Mouse (Mus musculus) lung, embryonic 14.5 days (tissue): ENCODE results near the gene Srd5a1. TPM values are rescaled to one million over a fixed set of nuclear protein-coding genes. Genes with fewer than 3 reads are reported as not detected.
A peak's percentile ranks its signal among the peaks of the same experiment; 100 is the strongest.

ENCODE experiments used
- ATAC-seq: fragments of 200-750 bp; cut with Nextera tagmentation; 2 replicates; pipeline ENCODE4 v1.8.0; 2017; ENCODE audit warnings: mild to moderate bottlenecking, moderate TSS enrichment, moderate library complexity; ENCODE audit not compliant: insufficient read depth
- DNase-seq: peaks from one replicate; pipeline ENCODE4 v3.0.0-alpha.2; 2015
- H3K27ac ChIP-seq: fragments of 300-500 bp; sonication (generic); 2 replicates; pipeline ENCODE4 v1.5.1; 2014; ENCODE audit warnings: low read depth, mild to moderate bottlenecking, moderate library complexity
- H3K27me3 ChIP-seq: fragments of 300-500 bp; sonication (generic); 2 replicates; pipeline ENCODE4 v1.6.1; 2014; ENCODE audit warnings: low read length, control low read depth; ENCODE audit not compliant: insufficient read depth
- H3K36me3 ChIP-seq: fragments of 300-500 bp; sonication (generic); 2 replicates; pipeline ENCODE4 v1.6.1; 2014; ENCODE audit warnings: control low read depth; ENCODE audit not compliant: insufficient read depth
- H3K4me1 ChIP-seq: fragments of 300-500 bp; sonication (generic); 2 replicates; pipeline ENCODE4 v1.6.1; 2014; ENCODE audit warnings: antibody characterized with exemption, control low read depth; ENCODE audit not compliant: insufficient read depth
- H3K4me2 ChIP-seq: fragments of 300-500 bp; sonication (generic); 2 replicates; pipeline ENCODE4 v1.6.1; 2014; ENCODE audit warnings: mild to moderate bottlenecking
- H3K4me3 ChIP-seq: fragments of 300-500 bp; sonication (generic); 2 replicates; pipeline ENCODE4 v1.5.1; 2014; ENCODE audit warnings: low read depth, low read length
- H3K9ac ChIP-seq: fragments of 300-500 bp; sonication (generic); 2 replicates; pipeline ENCODE4 v1.6.1; 2014
- H3K9me3 ChIP-seq: fragments of 300-500 bp; sonication (generic); 2 replicates; pipeline ENCODE4 v1.6.1; 2016; ENCODE audit warnings: low read depth, low read length, control low read depth
- CTCF ChIP-seq: IDR thresholded peaks from 2 replicates; pipeline ENCODE4 v1.5.1; 2016; ENCODE audit warnings: antibody characterized with exemption, low read depth
- WGBS: fragments of 180-500 bp; shearing (Covaris S2); extraction: QIAGEN DNeasy Blood & Tissue Kit; methylation state at CpG from one replicate; pipeline ENCODE4 v1.1.7; 2014; 5-methylcytosine and 5-hydroxymethylcytosine counted together
- polyA plus RNA-seq: library from polyadenylated mRNA; unstranded; fragments of >200 nt; fragmentation: Nextera tagmentation; extraction: Ambion mirVana; gene quantifications from 2 replicates; pipeline ENCODE4 v1.2.1, GENCODE M21; 2014

Gene Srd5a1
- polyA plus RNA-seq, 1 experiment from 2014 or later, result 29.2 TPM

DNA sequence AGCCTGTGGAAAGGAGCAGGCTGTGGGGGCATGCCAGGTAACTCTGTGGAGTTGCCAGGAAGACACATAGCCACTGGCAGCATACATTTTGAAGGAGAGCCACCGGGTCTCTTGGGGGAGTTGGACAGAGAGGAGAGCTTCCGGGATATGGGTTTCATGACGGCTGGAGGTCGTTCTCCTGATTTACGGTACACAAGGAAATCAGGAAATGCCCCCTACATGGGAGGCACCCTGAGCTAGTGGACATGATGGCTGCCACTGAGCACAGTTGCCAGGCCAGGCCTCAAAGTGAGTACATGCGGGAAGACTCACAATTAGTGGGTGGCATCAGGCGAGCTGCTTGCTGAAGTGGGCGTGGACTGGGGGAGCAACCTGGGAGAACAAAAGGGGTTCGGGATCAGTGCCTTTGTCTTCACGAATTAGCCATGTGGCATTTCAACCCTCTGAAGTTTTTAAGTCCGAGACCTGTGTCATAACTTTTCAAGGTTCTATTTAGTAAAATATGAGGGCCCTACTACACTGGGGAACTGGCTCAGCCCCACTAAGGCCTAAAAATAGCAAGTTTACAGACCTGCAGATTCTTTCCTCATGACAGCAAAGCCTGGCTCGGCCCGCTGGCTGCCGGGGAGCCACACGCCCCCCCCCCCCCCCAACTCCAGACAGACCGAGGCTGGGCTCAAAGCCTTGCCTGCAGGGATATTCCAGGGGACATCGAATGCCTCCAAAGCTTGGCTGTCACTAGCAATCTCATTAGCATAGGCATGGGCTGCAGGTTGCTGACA is 68.5 kb downstream of the Srd5a1 start:
- no peak for DNase-seq
- no peak overlapping the region for H3K9ac ChIP-seq

DNA sequence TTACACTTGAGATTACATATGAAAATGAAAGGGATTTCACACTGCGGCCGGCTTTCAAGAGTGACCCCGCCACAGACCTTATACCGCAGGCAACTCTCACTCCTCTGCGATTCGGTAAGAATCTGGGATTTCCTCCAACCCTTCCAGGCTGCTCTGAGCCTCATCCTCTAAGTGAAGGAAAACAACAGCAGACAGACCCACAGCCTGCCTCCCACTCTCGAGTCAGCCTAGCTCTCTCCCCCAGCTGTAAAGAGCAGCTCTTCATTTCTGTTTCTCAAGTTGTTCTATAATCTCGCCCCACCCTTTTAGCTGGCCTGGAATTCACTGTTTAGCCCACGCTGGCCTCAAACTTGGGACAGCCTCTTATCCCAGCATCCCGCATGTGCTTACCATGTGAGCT is 69.5 kb downstream of the Srd5a1 start:
- no peaks in the 10 kb centered on the region for H3K4me1 ChIP-seq
- no peaks in the 10 kb centered on the region for H3K9me3 ChIP-seq
- peak overlapping the region; percentile 12; the same call in 1 of the 2 replicates for H3K27ac ChIP-seq
- no peak for TF ChIP-seq CTCF
- H3K27me3 ChIP-seq, result no peaks in the 10 kb centered on the region
- ATAC-seq (peak; percentile 38; the same call in 1 of the 2 replicates), DNase-seq (peak; percentile 53)
- H3K4me3 ChIP-seq, result no peak overlapping the region
- H3K4me2 ChIP-seq, result no peak overlapping the region
- H3K36me3 ChIP-seq, result no peaks in the 10 kb centered on the region
- WGBS, result 34% methylated on average over 10 of the region's 10 CpGs
- no peak overlapping the region for H3K9ac ChIP-seq

More for the DNA sequence above, 68.5 kb downstream of the Srd5a1 start:
- no peaks in the 10 kb centered on the region for H3K27me3 ChIP-seq
- no peaks in the 10 kb centered on the region for H3K36me3 ChIP-seq
- no peaks in the 10 kb centered on the region for H3K4me1 ChIP-seq
- TF ChIP-seq CTCF, result no peak
- H3K4me2 ChIP-seq, result no peak overlapping the region; the same call in 1 of the 2 replicates
- no peaks in the 10 kb centered on the region for H3K9me3 ChIP-seq
- 48% methylated on average over 17 of the region's 17 CpGs for WGBS
- H3K27ac ChIP-seq, result peak overlapping the region; percentile 18; the same call in 1 of the 2 replicates
- no peak overlapping the region for H3K4me3 ChIP-seq
- no peak for ATAC-seq

DNA sequence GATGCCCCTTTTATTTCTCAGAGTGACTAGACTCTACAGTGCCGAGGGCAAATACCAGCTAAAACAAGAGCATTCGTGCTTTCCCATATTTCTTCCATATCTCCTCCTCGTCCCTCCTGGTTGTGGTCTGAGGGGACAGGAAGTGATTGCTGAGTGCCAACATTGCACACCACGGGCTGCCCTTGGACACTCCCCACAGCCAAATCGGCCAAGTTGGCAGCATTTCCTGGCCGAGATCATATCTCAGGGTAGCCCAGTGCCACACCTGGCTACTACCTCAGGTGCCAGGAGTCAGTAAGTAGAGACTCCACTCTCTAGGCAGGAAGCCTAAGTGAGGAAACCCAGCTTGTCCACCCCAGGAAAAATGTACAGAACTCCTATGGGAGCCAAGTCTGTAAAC is 70.0 kb downstream of the Srd5a1 start:
- H3K27ac ChIP-seq, result peak overlapping the region; percentile 12; the same call in 1 of the 2 replicates
- ATAC-seq, result no peak
- no peaks in the 10 kb centered on the region for H3K27me3 ChIP-seq
- H3K9me3 ChIP-seq, result no peaks in the 10 kb centered on the region
- TF ChIP-seq CTCF, result no peak
- DNase-seq, result no peak
- no peak overlapping the region for H3K4me2 ChIP-seq
- 40% methylated on average over 6 of the region's 6 CpGs for WGBS
- no peak overlapping the region for H3K4me3 ChIP-seq
- no peaks in the 10 kb centered on the region for H3K36me3 ChIP-seq
- H3K4me1 ChIP-seq, result no peaks in the 10 kb centered on the region
- no peak overlapping the region for H3K9ac ChIP-seq

DNA sequence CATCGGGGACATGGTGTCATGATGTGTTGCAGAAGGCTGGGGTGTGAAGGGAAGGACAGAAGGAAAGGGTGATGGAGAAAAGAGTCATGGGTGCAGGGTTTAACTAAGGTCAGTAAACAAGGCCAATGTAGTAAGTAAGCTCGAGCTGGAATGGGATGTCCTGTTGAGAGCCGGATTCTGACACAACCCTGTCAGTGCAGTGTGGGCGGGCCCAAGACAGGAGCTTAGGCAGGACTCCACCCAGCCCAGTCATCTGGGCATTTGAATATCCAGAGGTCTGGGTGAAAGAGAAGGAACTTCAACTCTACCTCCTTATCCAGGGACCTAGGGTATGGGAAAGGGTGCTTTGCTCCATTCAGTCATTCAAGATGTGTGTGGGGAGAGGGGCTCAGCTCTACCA is 72.9 kb downstream of the Srd5a1 start:
- no peak overlapping the region for H3K4me2 ChIP-seq
- TF ChIP-seq CTCF, result no peak

DNA sequence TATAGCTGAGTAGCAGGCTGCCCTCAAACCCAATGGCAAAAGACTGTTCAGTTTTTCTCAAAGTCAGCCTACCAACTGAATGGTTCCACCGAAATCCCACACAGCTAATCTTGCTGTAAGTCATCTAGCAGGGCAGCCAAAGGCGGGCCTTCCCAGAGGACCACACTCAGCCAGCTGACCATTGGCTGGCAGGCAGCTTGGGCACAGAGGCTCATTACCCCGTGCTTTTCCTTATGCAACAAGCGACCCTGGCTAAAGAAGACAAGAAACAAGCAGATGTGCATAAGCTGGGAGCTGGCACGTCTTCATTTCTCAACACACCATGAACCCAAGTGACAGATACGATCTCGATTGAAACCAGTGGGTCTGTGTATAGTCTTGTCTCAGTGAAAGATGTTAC is 73.9 kb downstream of the Srd5a1 start:
- no peak overlapping the region for H3K9ac ChIP-seq
- no peak for TF ChIP-seq CTCF
- no peak overlapping the region for H3K4me2 ChIP-seq
- no peaks in the 10 kb centered on the region for H3K27me3 ChIP-seq
- no peak overlapping the region for H3K27ac ChIP-seq
- ATAC-seq, result no peak
- 77% methylated on average over 7 of the region's 7 CpGs for WGBS
- H3K4me3 ChIP-seq, result no peak overlapping the region
- H3K9me3 ChIP-seq, result no peaks in the 10 kb centered on the region
- peaks cover 3% of the 10 kb centered on the region; the same call in 1 of the 2 replicates for H3K4me1 ChIP-seq
- H3K36me3 ChIP-seq, result no peaks in the 10 kb centered on the region
- no peak for DNase-seq

More for the DNA sequence above, 72.9 kb downstream of the Srd5a1 start:
- DNase-seq (no peak), ATAC-seq (no peak)
- Histone ChIP-seq H3K4me3 (no peak overlapping the region), H3K27ac (no peak overlapping the region), H3K9me3 (no peaks in the 10 kb centered on the region), H3K9ac (no peak overlapping the region), H3K27me3 (no peaks in the 10 kb centered on the region), H3K36me3 (no peaks in the 10 kb centered on the region), H3K4me1 (peaks cover 3% of the 10 kb centered on the region; the same call in 1 of the 2 replicates)
- 30% methylated on average over 4 of the region's 4 CpGs for WGBS

DNA sequence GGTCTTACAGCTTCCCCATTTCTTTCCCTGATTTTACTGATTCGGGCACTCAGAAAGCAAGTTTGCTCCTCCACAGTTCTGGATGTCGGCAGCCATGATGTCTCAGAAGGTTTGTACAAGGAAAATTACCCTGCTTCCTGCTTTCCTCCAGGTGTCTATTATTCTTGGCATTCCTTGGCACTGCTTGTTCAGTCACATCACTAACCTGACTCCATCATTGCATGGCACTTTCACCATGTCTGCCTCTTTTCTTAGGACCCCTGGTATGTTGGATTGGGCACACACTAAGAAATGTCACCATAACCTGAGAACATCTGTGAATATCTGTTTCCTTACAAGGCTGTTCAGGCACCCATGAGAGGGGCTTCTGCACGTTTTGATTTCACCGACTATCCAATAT is 75.2 kb downstream of the Srd5a1 start:
- no peaks in the 10 kb centered on the region for H3K36me3 ChIP-seq
- H3K4me2 ChIP-seq, result peak overlapping the region; percentile 96
- H3K9me3 ChIP-seq, result no peaks in the 10 kb centered on the region
- peak overlapping the region; percentile 87 for H3K9ac ChIP-seq
- ATAC-seq (no peak), DNase-seq (no peak)
- 79% methylated on average over 4 of the region's 4 CpGs for WGBS
- no peak overlapping the region for H3K27ac ChIP-seq
- peaks cover 13% of the 10 kb centered on the region for H3K4me1 ChIP-seq
- H3K27me3 ChIP-seq, result no peaks in the 10 kb centered on the region
- no peak for TF ChIP-seq CTCF
- H3K4me3 ChIP-seq, result peak overlapping the region; percentile 95; the same call in 1 of the 2 replicates

DNA sequence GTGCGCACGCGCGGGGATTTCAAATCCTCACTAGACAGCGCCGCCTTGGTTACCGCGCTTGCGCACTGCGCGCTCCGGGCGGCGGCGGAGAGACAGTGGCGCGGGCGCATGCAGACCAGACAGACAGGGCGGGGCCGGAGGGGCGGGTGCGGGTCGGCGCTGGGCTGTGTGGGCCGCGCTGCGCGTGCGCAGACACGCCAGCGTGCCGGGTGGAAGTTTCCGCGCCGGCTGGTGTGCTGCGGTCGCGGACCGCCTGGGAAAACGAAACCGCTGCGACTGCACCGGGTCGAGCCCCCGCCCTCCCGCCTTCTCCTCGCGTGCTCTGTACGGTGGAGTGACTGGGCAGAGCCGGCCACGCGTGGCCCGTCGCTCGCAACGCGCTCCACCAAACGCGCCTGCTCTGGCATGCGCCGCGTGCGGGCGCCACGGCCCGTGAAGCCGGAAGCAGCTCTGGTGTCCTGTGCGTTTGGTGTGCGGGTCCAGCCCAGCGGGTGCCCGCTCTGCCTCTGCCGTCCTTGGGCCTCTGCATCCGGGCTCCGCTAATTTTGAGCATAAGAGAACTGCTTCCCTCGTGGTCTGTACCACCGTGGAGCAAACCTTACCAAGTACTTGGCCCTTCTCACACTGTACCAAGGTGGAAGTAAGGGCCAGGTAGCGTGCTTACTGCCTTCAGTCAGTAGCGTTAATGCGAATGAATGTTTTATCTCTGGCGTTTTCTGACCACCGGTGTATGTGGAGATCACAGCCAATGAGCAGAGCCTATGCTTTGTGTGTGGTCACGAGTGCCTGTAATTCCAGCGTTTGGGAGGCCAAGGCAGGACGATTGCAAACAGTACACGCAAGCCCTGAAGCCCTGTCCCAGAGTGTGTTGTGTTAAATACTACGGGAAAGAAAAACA is 76.3 kb downstream of the Srd5a1 start:
- under 1% methylated on average over 77 of the region's 86 CpGs for WGBS

More for the DNA sequence above, 76.3 kb downstream of the Srd5a1 start:
- TF ChIP-seq CTCF, result no peak
- Histone ChIP-seq H3K4me1 (peaks cover 16% of the 10 kb centered on the region), H3K36me3 (peaks cover 7% of the 10 kb centered on the region), H3K9me3 (no peaks in the 10 kb centered on the region), H3K27ac (peak overlapping the region; percentile 95), H3K9ac (peak overlapping the region; percentile 87), H3K4me2 (peak overlapping the region; percentile 96), H3K4me3 (peak overlapping the region; percentile 95), H3K27me3 (no peaks in the 10 kb centered on the region)
- ATAC-seq, result peak; percentile 93
- peak; percentile 98 for DNase-seq
